Mouse (Mus musculus) yolk sac, embryonic 10.5 days (tissue): ENCODE results near the gene Zfp423.
A peak's percentile ranks its signal among the peaks of the same experiment; 100 is the strongest.

Source experiments
- DNase-seq: peaks from one replicate; pipeline ENCODE4 v3.0.0-alpha.2; 2017; ENCODE audit warnings: low spot score

The Zfp423 gene

GRCm38 (mm10) chr8:87697127-87697526 lies 262.3 kb downstream of the Zfp423 start:
- DNase-seq = no peak

GRCm38 (mm10) chr8:87693741-87694140 lies 265.7 kb downstream of the Zfp423 start:
- DNase-seq = peak; percentile 76

- DNase-seq = no peak
Measured at GRCm38 (mm10) chr8:87690100-87691095, 269.0 kb downstream of the Zfp423 start.

GRCm38 (mm10) chr8:87689192-87689591 lies 270.2 kb downstream of the Zfp423 start:
- DNase-seq = no peak

GRCm38 (mm10) chr8:87688348-87688747 lies 271.0 kb downstream of the Zfp423 start:
- DNase-seq = no peak

GRCm38 (mm10) chr8:87686986-87687698 lies 272.3 kb downstream of the Zfp423 start:
- DNase-seq = no peak

GRCm38 (mm10) chr8:87686026-87686425 lies 273.4 kb downstream of the Zfp423 start:
- DNase-seq = no peak

- no peak for DNase-seq
Measured at GRCm38 (mm10) chr8:87685392-87685791, 274.0 kb downstream of the Zfp423 start.

- no peak for DNase-seq
Measured at GRCm38 (mm10) chr8:87682066-87682465, 277.3 kb downstream of the Zfp423 start.

- no peak for DNase-seq
Measured at GRCm38 (mm10) chr8:87680034-87680433, 279.4 kb downstream of the Zfp423 start.

- DNase-seq = no peak
Measured at GRCm38 (mm10) chr8:87679431-87680003, 279.9 kb downstream of the Zfp423 start.

GRCm38 (mm10) chr8:87675411-87675810 lies 284.0 kb downstream of the Zfp423 start:
- no peak for DNase-seq

- DNase-seq = no peak
Measured at GRCm38 (mm10) chr8:87674157-87674556, 285.2 kb downstream of the Zfp423 start.

GRCm38 (mm10) chr8:87672214-87672613 lies 287.2 kb downstream of the Zfp423 start:
- DNase-seq = no peak

- no peak for DNase-seq
Measured at GRCm38 (mm10) chr8:87671209-87671970, 288.0 kb downstream of the Zfp423 start.

- no peak for DNase-seq
Measured at GRCm38 (mm10) chr8:87670232-87670631, 289.2 kb downstream of the Zfp423 start.

- DNase-seq = no peak
Measured at GRCm38 (mm10) chr8:87668736-87669135, 290.7 kb downstream of the Zfp423 start.

- DNase-seq = no peak
Measured at GRCm38 (mm10) chr8:87667914-87668643, 291.3 kb downstream of the Zfp423 start.

GRCm38 (mm10) chr8:87667297-87667696 lies 292.1 kb downstream of the Zfp423 start:
- no peak for DNase-seq

GRCm38 (mm10) chr8:87665337-87665736 lies 294.1 kb downstream of the Zfp423 start:
- no peak for DNase-seq

- DNase-seq = no peak
Measured at GRCm38 (mm10) chr8:87664217-87664509, 295.2 kb downstream of the Zfp423 start.
